Mouse (Mus musculus): Measurements from ENCODE around the gene Pigc. TPM values are rescaled to one million over a fixed set of nuclear protein-coding genes. Genes with fewer than 3 reads are reported as not detected.

The Pigc gene
- total RNA-seq (2021): 10 to 100 TPM in 1 of 2 experiments, 1 to 10 TPM in 1; 8.9 to 11.6 TPM
- long read RNA-seq, experiment 1, full-length matches to known transcripts: 10 of 10 reads
- long read RNA-seq, experiment 1, partial matches to known transcripts: 0 of 10 reads
- long read RNA-seq, experiment 1, other reads (novel, unspliced or antisense): 0 of 10 reads
- long read RNA-seq, experiment 2, full-length matches to known transcripts: 4 of 4 reads
- long read RNA-seq, experiment 2, partial matches to known transcripts: 0 of 4 reads
- long read RNA-seq, experiment 2, other reads (novel, unspliced or antisense): 0 of 4 reads

- DNase-seq: peak; percentile 96
Measured at GRCm38 (mm10) chr1:161968589-161969407, at the start of gene Pigc. Gene Pigc (plus strand): TSS chr1:161969186.

GRCm38 (mm10) chr1:161919594-161919993, 49.4 kb upstream of the Pigc start:
- no peak for DNase-seq

GRCm38 (mm10) chr1:161920475-161921454, 48.2 kb upstream of the Pigc start:
- DNase-seq: no peak

- no peak for DNase-seq
Measured at GRCm38 (mm10) chr1:161921928-161922327, 47.1 kb upstream of the Pigc start.

GRCm38 (mm10) chr1:161924321-161924720, 44.7 kb upstream of the Pigc start:
- DNase-seq: no peak

GRCm38 (mm10) chr1:161925281-161925805, 43.6 kb upstream of the Pigc start:
- DNase-seq: peak; percentile 24 to 37

- no peak for DNase-seq
Measured at GRCm38 (mm10) chr1:161927976-161928375, 41.0 kb upstream of the Pigc start.

GRCm38 (mm10) chr1:161931313-161931712, 37.7 kb upstream of the Pigc start:
- no peak for DNase-seq

- DNase-seq: no peak
Measured at GRCm38 (mm10) chr1:161931817-161932216, 37.2 kb upstream of the Pigc start.

GRCm38 (mm10) chr1:161932286-161932685, 36.7 kb upstream of the Pigc start:
- DNase-seq: no peak

- DNase-seq: no peak
Measured at GRCm38 (mm10) chr1:161942082-161942481, 26.9 kb upstream of the Pigc start.

- DNase-seq: no peak
Measured at GRCm38 (mm10) chr1:161951009-161951779, 17.8 kb upstream of the Pigc start.

- DNase-seq: no peak
Measured at GRCm38 (mm10) chr1:161952599-161952998, 16.4 kb upstream of the Pigc start.

GRCm38 (mm10) chr1:161955846-161956245, 13.1 kb upstream of the Pigc start:
- DNase-seq: no peak

GRCm38 (mm10) chr1:161957964-161958950, 10.7 kb upstream of the Pigc start:
- DNase-seq: no peak

GRCm38 (mm10) chr1:161962465-161963377, 6.3 kb upstream of the Pigc start:
- no peak for DNase-seq

- no peak for DNase-seq
Measured at GRCm38 (mm10) chr1:161967936-161968335, 1.1 kb upstream of the Pigc start.

GRCm38 (mm10) chr1:161970874-161971273, 1.9 kb downstream of the Pigc start:
- DNase-seq: no peak

GRCm38 (mm10) chr1:161972233-161972632, 3.2 kb downstream of the Pigc start:
- DNase-seq: no peak

All from heart, adult 18-20 months (tissue).